Mouse (Mus musculus) lung, embryonic 14.5 days (tissue): ENCODE data around the gene Sspo. TPM values are rescaled to one million over a fixed set of nuclear protein-coding genes. Genes with fewer than 3 reads are reported as not detected.

Experiments
- ATAC-seq: fragments of 200-750 bp; cut with Nextera tagmentation; 2 replicates; pipeline ENCODE4 v1.8.0; 2017; ENCODE audit warnings: mild to moderate bottlenecking, moderate TSS enrichment, moderate library complexity; ENCODE audit not compliant: insufficient read depth
- DNase-seq: peaks from one replicate; pipeline ENCODE4 v3.0.0-alpha.2; 2015
- H3K27ac ChIP-seq: fragments of 300-500 bp; sonication (generic); 2 replicates; pipeline ENCODE4 v1.5.1; 2014; ENCODE audit warnings: low read depth, mild to moderate bottlenecking, moderate library complexity
- H3K27me3 ChIP-seq: fragments of 300-500 bp; sonication (generic); 2 replicates; pipeline ENCODE4 v1.6.1; 2014; ENCODE audit warnings: low read length, control low read depth; ENCODE audit not compliant: insufficient read depth
- H3K36me3 ChIP-seq: fragments of 300-500 bp; sonication (generic); 2 replicates; pipeline ENCODE4 v1.6.1; 2014; ENCODE audit warnings: control low read depth; ENCODE audit not compliant: insufficient read depth
- H3K4me1 ChIP-seq: fragments of 300-500 bp; sonication (generic); 2 replicates; pipeline ENCODE4 v1.6.1; 2014; ENCODE audit warnings: antibody characterized with exemption, control low read depth; ENCODE audit not compliant: insufficient read depth
- H3K4me2 ChIP-seq: fragments of 300-500 bp; sonication (generic); 2 replicates; pipeline ENCODE4 v1.6.1; 2014; ENCODE audit warnings: mild to moderate bottlenecking
- H3K4me3 ChIP-seq: fragments of 300-500 bp; sonication (generic); 2 replicates; pipeline ENCODE4 v1.5.1; 2014; ENCODE audit warnings: low read depth, low read length
- H3K9ac ChIP-seq: fragments of 300-500 bp; sonication (generic); 2 replicates; pipeline ENCODE4 v1.6.1; 2014
- H3K9me3 ChIP-seq: fragments of 300-500 bp; sonication (generic); 2 replicates; pipeline ENCODE4 v1.6.1; 2016; ENCODE audit warnings: low read depth, low read length, control low read depth
- CTCF ChIP-seq: IDR thresholded peaks from 2 replicates; pipeline ENCODE4 v1.5.1; 2016; ENCODE audit warnings: antibody characterized with exemption, low read depth
- WGBS: fragments of 180-500 bp; shearing (Covaris S2); extraction: QIAGEN DNeasy Blood & Tissue Kit; methylation state at CpG from one replicate; pipeline ENCODE4 v1.1.7; 2014; 5-methylcytosine and 5-hydroxymethylcytosine counted together
- polyA plus RNA-seq: library from polyadenylated mRNA; unstranded; fragments of >200 nt; fragmentation: Nextera tagmentation; extraction: Ambion mirVana; gene quantifications from 2 replicates; pipeline ENCODE4 v1.2.1, GENCODE M21; 2014

The Sspo gene
- polyA plus RNA-seq, 1 experiment from 2014 or later, result 0.11 TPM

DNA sequence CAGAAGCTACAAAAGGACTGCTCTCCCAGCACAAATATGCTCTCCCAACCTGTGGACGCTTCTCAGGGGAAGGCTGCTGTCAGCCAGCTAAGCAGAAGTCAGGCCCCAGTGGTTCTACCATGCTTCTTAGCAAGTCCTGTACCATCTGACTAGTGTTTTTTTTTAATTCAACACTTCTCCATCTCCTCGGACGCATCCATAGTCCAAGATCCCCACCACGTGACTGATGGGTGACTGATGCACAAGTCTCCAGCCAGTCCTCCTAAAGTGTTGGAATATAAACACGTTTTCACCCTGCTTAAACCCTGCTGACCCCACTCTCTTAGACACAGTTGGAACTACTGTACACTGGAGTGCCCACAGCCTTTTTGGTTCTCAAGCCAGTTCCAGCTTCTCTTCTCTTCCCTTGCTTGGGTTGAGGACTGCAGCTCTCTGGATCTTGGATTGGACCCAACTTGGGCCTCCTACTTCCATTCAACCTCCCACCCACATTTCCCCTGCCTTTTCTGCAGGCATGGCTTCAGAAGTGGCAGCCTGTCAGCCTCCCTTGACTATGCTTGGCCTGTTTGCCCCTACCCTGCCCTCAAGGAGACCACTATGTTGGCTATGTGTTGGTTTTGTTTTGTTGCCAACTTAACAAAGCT, 12.2 kb upstream of the Sspo start:
- H3K9me3 ChIP-seq, result no peaks in the 10 kb centered on the region
- WGBS, result 60% methylated on average over 5 of the region's 5 CpGs
- no peak overlapping the region for H3K9ac ChIP-seq
- H3K27me3 ChIP-seq, result no peaks in the 10 kb centered on the region
- no peak overlapping the region for H3K27ac ChIP-seq
- peaks cover 16% of the 10 kb centered on the region for H3K4me1 ChIP-seq
- ATAC-seq, result no peak
- H3K4me2 ChIP-seq, result no peak overlapping the region
- H3K4me3 ChIP-seq, result no peak overlapping the region
- H3K36me3 ChIP-seq, result peaks cover 42% of the 10 kb centered on the region
- peak; percentile 24 for DNase-seq
- no peak for TF ChIP-seq CTCF

DNA sequence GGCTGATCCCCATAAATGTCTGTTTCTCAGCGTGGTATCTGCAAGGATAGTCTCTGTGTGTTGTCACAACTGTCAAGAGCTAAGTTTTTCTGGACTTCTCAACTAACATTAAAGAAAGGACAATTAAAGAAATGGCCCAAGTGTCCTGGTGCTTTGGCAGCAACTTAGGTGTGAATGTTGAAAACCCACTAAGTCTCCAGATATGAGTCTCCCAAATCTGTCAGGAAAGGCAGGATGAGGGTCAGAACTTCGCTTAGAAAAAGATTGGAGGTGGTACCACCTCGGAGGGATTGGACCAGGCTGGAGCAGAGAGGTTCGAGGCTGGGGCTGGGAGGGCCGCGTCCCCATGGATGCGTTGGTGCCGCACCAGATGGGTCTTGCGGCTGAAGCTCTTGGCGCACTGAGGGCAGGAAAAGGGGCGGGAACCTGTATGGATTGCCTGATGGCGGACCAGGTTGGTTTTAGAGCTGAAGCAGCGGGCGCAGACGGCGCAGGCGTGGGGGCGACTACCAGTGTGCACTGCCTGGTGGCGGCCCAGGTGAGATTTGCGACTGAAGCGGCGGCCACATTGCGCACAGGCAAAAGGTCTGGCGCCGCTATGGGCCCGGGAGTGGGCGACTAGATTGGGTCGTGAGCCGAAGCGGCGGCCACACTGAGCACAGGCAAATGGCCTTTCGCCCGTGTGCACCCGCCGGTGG, 10.2 kb upstream of the Sspo start:
- H3K4me2 ChIP-seq, result no peak overlapping the region
- H3K27ac ChIP-seq, result no peak overlapping the region
- no peak overlapping the region for H3K9ac ChIP-seq
- H3K36me3 ChIP-seq, result peaks cover 62% of the 10 kb centered on the region
- H3K4me1 ChIP-seq, result peaks cover 21% of the 10 kb centered on the region
- no peak for TF ChIP-seq CTCF
- no peak overlapping the region for H3K4me3 ChIP-seq
- no peaks in the 10 kb centered on the region for H3K27me3 ChIP-seq
- H3K9me3 ChIP-seq, result no peaks in the 10 kb centered on the region
- 67% methylated on average over 35 of the region's 35 CpGs for WGBS
- DNase-seq (no peak), ATAC-seq (no peak)

DNA sequence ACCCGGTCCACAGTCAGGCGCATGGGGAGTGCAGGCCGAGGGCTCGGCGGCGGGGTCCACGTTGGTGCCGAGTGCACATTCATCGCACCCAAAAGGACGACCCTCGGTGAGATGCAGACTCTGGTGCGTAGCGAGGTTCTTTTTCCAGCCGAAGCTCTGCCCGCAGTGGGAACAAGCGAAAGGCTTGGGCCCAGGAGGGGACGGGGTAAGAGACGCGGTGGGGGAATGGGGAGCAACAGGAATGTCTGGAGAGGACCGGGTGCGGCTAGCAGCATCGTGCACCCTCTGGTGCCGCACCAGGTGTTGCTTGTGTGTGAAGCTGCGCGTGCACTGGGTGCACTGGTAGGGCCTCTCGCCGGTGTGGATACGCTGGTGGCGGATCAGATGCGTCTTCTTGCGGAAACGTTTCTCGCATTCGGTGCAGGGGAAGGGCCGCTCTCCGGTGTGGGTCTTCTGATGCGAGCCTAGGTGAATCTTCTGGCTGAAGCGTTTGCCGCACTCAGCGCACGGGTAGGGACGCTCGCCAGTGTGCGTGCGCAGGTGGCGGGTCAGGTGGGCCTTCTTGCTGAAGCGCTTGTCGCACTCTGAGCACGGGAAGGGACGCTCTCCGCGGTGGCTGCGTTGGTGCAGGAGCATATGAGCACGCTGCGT, 9.4 kb upstream of the Sspo start:
- no peaks in the 10 kb centered on the region for H3K27me3 ChIP-seq
- peaks cover 62% of the 10 kb centered on the region for H3K36me3 ChIP-seq
- peaks cover 25% of the 10 kb centered on the region for H3K4me1 ChIP-seq
- no peak overlapping the region; the same call in 1 of the 2 replicates for H3K4me2 ChIP-seq
- no peaks in the 10 kb centered on the region for H3K9me3 ChIP-seq
- H3K4me3 ChIP-seq, result no peak overlapping the region
- 41% methylated on average over 55 of the region's 55 CpGs for WGBS
- ATAC-seq (no peak), DNase-seq (peak; percentile 20)
- TF ChIP-seq CTCF, result no peak
- no peak overlapping the region for H3K9ac ChIP-seq
- H3K27ac ChIP-seq, result no peak overlapping the region

DNA sequence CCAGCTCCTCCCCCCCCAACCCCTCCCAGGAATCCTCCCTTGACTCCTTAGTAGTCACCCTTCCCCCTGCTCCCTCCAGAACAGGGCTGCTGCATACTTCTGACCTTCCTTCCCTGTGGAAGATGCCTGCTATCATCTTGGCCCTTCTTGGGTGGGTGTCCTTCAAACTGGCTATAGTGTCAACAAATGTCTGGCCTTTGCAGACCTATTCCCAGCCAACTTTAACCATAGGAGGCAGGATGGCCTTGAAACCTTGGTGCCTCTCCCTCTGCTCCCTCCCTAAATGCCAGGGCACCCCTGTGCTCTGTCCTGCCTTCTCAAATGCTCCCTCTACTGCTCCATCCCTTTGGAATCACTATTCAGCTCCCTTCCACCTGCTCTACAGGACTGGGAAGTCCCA, 8.4 kb upstream of the Sspo start:
- Histone ChIP-seq H3K4me1 (peaks cover 25% of the 10 kb centered on the region), H3K9ac (no peak overlapping the region)

DNA sequence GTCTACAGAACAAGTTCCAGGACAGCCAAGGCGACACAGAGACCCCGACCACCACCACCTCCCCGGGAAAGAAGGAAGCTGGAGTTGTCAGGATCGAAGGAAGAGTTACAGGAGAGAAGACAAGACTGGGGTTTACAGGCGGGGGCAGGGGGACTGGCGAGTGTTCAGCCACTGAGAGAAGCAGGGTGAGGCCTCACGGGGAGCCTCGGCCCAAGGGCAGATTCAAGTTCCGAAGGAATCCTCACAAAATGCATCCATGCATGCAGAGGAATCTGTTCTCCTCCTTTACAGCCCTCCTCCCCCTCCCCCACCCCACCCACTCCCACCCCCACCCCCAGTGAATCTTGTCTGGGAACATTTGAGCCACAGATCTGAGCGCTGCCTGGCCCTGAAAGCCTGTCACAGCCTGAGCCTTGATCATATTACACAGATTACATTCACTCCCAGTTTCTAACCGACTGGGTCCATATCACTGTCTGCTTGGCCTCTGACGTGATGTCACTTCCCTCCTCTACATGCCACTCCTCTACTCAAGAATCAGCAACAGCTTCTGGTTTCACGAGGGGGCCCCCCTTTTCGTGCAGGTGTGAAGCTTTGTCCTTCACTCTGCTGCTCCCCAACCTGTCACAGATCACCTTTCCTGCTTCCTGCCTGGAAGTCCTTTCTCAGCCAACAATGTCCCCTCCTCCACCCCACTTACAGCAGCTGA, 7.6 kb upstream of the Sspo start:
- 36% methylated on average over 14 of the region's 14 CpGs for WGBS
- no peaks in the 10 kb centered on the region for H3K27me3 ChIP-seq
- ATAC-seq (no peak), DNase-seq (no peak)
- no peak overlapping the region for H3K27ac ChIP-seq
- H3K4me3 ChIP-seq, result no peak overlapping the region
- no peak overlapping the region for H3K4me2 ChIP-seq
- no peak overlapping the region for H3K9ac ChIP-seq
- H3K4me1 ChIP-seq, result peaks cover 25% of the 10 kb centered on the region
- no peak for TF ChIP-seq CTCF
- no peaks in the 10 kb centered on the region for H3K9me3 ChIP-seq
- H3K36me3 ChIP-seq, result peaks cover 62% of the 10 kb centered on the region

More for the DNA sequence above, 8.4 kb upstream of the Sspo start:
- Histone ChIP-seq H3K9me3 (no peaks in the 10 kb centered on the region), H3K27ac (no peak overlapping the region), H3K27me3 (no peaks in the 10 kb centered on the region), H3K4me2 (no peak overlapping the region), H3K4me3 (no peak overlapping the region), H3K36me3 (peaks cover 62% of the 10 kb centered on the region)
- ATAC-seq, result no peak
- no peak for TF ChIP-seq CTCF
- DNase-seq, result no peak

DNA sequence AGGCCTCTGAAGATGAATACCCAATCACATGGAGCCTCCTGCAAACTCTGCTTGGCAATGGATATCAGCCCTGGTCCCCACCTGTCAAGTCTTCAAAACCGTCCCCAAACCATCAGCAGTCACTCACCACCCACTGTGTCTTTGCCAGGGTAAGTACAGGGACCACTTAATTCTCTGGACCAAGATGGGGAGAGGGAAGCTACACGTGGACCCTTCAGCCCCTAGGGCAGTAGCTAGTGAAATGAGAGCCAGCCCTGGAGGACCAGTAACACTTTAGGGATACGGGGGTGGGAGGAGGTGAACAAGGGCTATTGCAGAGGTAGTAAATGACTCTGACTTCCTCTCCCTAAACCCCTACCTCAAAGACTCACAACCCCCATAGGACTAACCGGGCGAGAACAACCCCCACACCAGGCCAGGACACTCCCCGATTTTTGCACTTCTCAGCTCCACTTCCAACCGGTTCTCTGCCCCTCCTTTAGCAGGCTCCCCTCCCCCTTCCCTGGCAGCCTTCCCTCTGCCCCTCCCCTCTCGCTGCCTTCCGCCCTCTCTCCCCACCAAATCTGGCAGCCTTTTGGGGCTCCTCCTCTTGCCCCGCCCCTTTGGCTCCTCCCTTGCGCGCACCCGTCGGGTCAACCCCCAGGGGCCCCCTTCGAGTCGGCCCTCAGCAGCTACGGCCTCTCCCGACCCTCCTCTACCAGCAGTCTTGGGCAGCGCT, 4.3 kb upstream of the Sspo start:
- H3K27me3 ChIP-seq, result no peaks in the 10 kb centered on the region
- peak overlapping the region; percentile 84 for H3K4me3 ChIP-seq
- H3K9ac ChIP-seq, result peak overlapping the region; percentile 87
- ATAC-seq, result peak; percentile 89
- H3K27ac ChIP-seq, result peak overlapping the region; percentile 96
- no peaks in the 10 kb centered on the region for H3K9me3 ChIP-seq
- TF ChIP-seq CTCF, result no peak
- H3K36me3 ChIP-seq, result peaks cover 33% of the 10 kb centered on the region
- peak overlapping the region; percentile 86 for H3K4me2 ChIP-seq
- 3% methylated on average over 19 of the region's 19 CpGs for WGBS
- H3K4me1 ChIP-seq, result peaks cover 19% of the 10 kb centered on the region
- DNase-seq, result peak; percentile 98
